Mouse (Mus musculus) midbrain, embryonic 14.5 days (tissue): Measurements from ENCODE around the gene Fam228b. TPM values are rescaled to one million over a fixed set of nuclear protein-coding genes. Genes with fewer than 3 reads are reported as not detected.
"Not testable (repeated sequence)": the region's sequence is repeated elsewhere in the genome, so short reads cannot be mapped to it uniquely, and the experiment has no call there.

Experiments
- ATAC-seq: fragments of 200-750 bp; cut with Nextera tagmentation; 2 replicates; pipeline ENCODE4 v1.8.0; 2017; ENCODE audit warnings: moderate number of reproducible peaks, moderate library complexity; ENCODE audit not compliant: low FRiP score, low TSS enrichment
- DNase-seq: peaks from one replicate; pipeline ENCODE4 v3.0.0-alpha.2; 2015
- H3K27ac ChIP-seq: fragments of 300-500 bp; sonication (generic); replicated peaks from 2 replicates; pipeline ENCODE4 v1.5.1; 2014; ENCODE audit warnings: mild to moderate bottlenecking, low read depth, low read length, moderate library complexity
- H3K27me3 ChIP-seq: fragments of 300-500 bp; sonication (generic); 2 replicates; pipeline ENCODE4 v1.6.1; 2014; ENCODE audit warnings: low read length, control low read depth, mixed read lengths; ENCODE audit not compliant: control insufficient read depth, insufficient read depth
- H3K36me3 ChIP-seq: fragments of 300-500 bp; sonication (generic); 2 replicates; pipeline ENCODE4 v1.6.1; 2014; ENCODE audit warnings: low read length, control low read depth; ENCODE audit not compliant: control insufficient read depth, insufficient read depth
- H3K4me1 ChIP-seq: fragments of 300-500 bp; sonication (generic); 2 replicates; pipeline ENCODE4 v1.6.1; 2014; ENCODE audit warnings: mild to moderate bottlenecking, antibody characterized with exemption, low read length, control low read depth; ENCODE audit not compliant: control insufficient read depth, insufficient read depth
- H3K4me2 ChIP-seq: fragments of 300-500 bp; sonication (generic); 2 replicates; pipeline ENCODE4 v1.6.1; 2014; ENCODE audit warnings: mild to moderate bottlenecking, low read length, moderate library complexity
- H3K4me3 ChIP-seq: fragments of 300-500 bp; sonication (generic); replicated peaks from 2 replicates; pipeline ENCODE4 v1.5.1; 2014; ENCODE audit warnings: low read depth, low read length
- H3K9ac ChIP-seq: fragments of 300-500 bp; sonication (generic); replicated peaks from 2 replicates; pipeline ENCODE4 v1.6.1; 2014; ENCODE audit warnings: mild to moderate bottlenecking, low read length, moderate library complexity
- H3K9me3 ChIP-seq: fragments of 300-500 bp; sonication (generic); 2 replicates; pipeline ENCODE4 v1.6.1; 2016; ENCODE audit warnings: low read length, control low read depth, mixed read lengths; ENCODE audit not compliant: control insufficient read depth
- WGBS: fragments of 180-500 bp; shearing (Covaris S2); extraction: QIAGEN DNeasy Blood & Tissue Kit; methylation state at CpG from one replicate; pipeline ENCODE4 v1.1.7; 2014; 5-methylcytosine and 5-hydroxymethylcytosine counted together
- polyA plus RNA-seq: library from polyadenylated mRNA; unstranded; fragments of >200 nt; fragmentation: Nextera tagmentation; extraction: Ambion mirVana; gene quantifications from 2 replicates; pipeline ENCODE4 v1.2.1, GENCODE M21; 2014

Gene Fam228b
- polyA plus RNA-seq, 1 experiment from 2014 or later = 7.2 TPM

GRCm38 (mm10) chr12:4769333-4769723 lies 261 bp upstream of the Fam228b start:
- peaks cover 6% of the 10 kb centered on the region; the same call in 1 of the 2 replicates for H3K4me1 ChIP-seq
- no peaks in the 10 kb centered on the region for H3K27me3 ChIP-seq
- H3K36me3 ChIP-seq = no peaks in the 10 kb centered on the region
- H3K9me3 ChIP-seq = no peaks in the 10 kb centered on the region
- DNase-seq (no peak), ATAC-seq (peak; percentile 54)
- peak overlapping the region; percentile 90 for H3K9ac ChIP-seq
- peak overlapping the region; percentile 96 for H3K27ac ChIP-seq
- H3K4me2 ChIP-seq = peak overlapping the region; percentile 65
- WGBS = 17% methylated on average over 13 of the region's 13 CpGs
- peak overlapping the region; percentile 60 for H3K4me3 ChIP-seq

GRCm38 (mm10) chr12:4757060-4757459 lies 12.0 kb downstream of the Fam228b start:
- ATAC-seq = no peak
- 86% methylated on average over 1 of the region's 1 CpGs for WGBS

GRCm38 (mm10) chr12:4754451-4754850 lies 14.6 kb downstream of the Fam228b start:
- not testable (repeated sequence) for ATAC-seq, H3K9me3 ChIP-seq, H3K9ac ChIP-seq, H3K4me2 ChIP-seq, H3K4me3 ChIP-seq, H3K27ac ChIP-seq, H3K4me1 ChIP-seq, DNase-seq, H3K36me3 ChIP-seq, H3K27me3 ChIP-seq
- WGBS = 96% methylated on average over 4 of the region's 4 CpGs

More at GRCm38 (mm10) chr12:4757060-4757459, 12.0 kb downstream of the Fam228b start:
- no peaks in the 10 kb centered on the region for H3K9me3 ChIP-seq
- H3K27ac ChIP-seq = no peak overlapping the region
- DNase-seq = no peak
- no peaks in the 10 kb centered on the region for H3K4me1 ChIP-seq
- H3K4me3 ChIP-seq = no peak overlapping the region
- H3K4me2 ChIP-seq = no peak overlapping the region
- H3K9ac ChIP-seq = no peak overlapping the region
- H3K36me3 ChIP-seq = no peaks in the 10 kb centered on the region
- no peaks in the 10 kb centered on the region for H3K27me3 ChIP-seq

GRCm38 (mm10) chr12:4744486-4744885 lies 24.6 kb downstream of the Fam228b start:
- no peak overlapping the region for H3K4me3 ChIP-seq

GRCm38 (mm10) chr12:4742183-4742582 lies 26.9 kb downstream of the Fam228b start:
- H3K4me3 ChIP-seq = no peak overlapping the region
- no peaks in the 10 kb centered on the region for H3K4me1 ChIP-seq
- ATAC-seq (no peak), DNase-seq (no peak)
- no peaks in the 10 kb centered on the region for H3K27me3 ChIP-seq
- no peaks in the 10 kb centered on the region for H3K9me3 ChIP-seq
- no peak overlapping the region for H3K9ac ChIP-seq
- 89% methylated on average over 3 of the region's 3 CpGs for WGBS
- no peak overlapping the region for H3K27ac ChIP-seq
- no peak overlapping the region for H3K4me2 ChIP-seq
- H3K36me3 ChIP-seq = no peaks in the 10 kb centered on the region

More at GRCm38 (mm10) chr12:4744486-4744885, 24.6 kb downstream of the Fam228b start:
- no peaks in the 10 kb centered on the region for H3K4me1 ChIP-seq
- no peak for DNase-seq
- WGBS = 94% methylated on average over 10 of the region's 10 CpGs
- no peak overlapping the region for H3K27ac ChIP-seq
- H3K4me2 ChIP-seq = no peak overlapping the region
- H3K36me3 ChIP-seq = no peaks in the 10 kb centered on the region
- H3K9me3 ChIP-seq = no peaks in the 10 kb centered on the region
- H3K27me3 ChIP-seq = no peaks in the 10 kb centered on the region
- no peak for ATAC-seq
- H3K9ac ChIP-seq = no peak overlapping the region

GRCm38 (mm10) chr12:4740823-4741222 lies 28.2 kb downstream of the Fam228b start:
- 83% methylated on average over 7 of the region's 7 CpGs for WGBS

GRCm38 (mm10) chr12:4738031-4738576 lies 31.0 kb downstream of the Fam228b start, which contains the start of gene Fam228a:
Fam228a (minus strand) TSS chr12:4738430.
- no peaks in the 10 kb centered on the region for H3K9me3 ChIP-seq
- no peak for ATAC-seq
- no peak within 1 kb of the TSS for H3K4me3 ChIP-seq
- no peak within 1 kb of the TSS for H3K27ac ChIP-seq
- H3K9ac ChIP-seq = no peak within 1 kb of the TSS
- H3K27me3 ChIP-seq = no peaks in the 10 kb centered on the region
- H3K4me1 ChIP-seq = no peaks in the 10 kb centered on the region
- no peak for DNase-seq
- no peaks in the 10 kb centered on the region for H3K36me3 ChIP-seq
- H3K4me2 ChIP-seq = no peak within 1 kb of the TSS
- 87% methylated on average over 18 of the region's 18 CpGs for WGBS

More at GRCm38 (mm10) chr12:4740823-4741222, 28.2 kb downstream of the Fam228b start:
- no peak for ATAC-seq
- Histone ChIP-seq H3K4me1 (no peaks in the 10 kb centered on the region), H3K4me3 (no peak overlapping the region), H3K9ac (no peak overlapping the region), H3K36me3 (no peaks in the 10 kb centered on the region), H3K27ac (no peak overlapping the region), H3K4me2 (no peak overlapping the region), H3K9me3 (no peaks in the 10 kb centered on the region), H3K27me3 (no peaks in the 10 kb centered on the region)
- DNase-seq = no peak

GRCm38 (mm10) chr12:4732332-4732731 lies 36.7 kb downstream of the Fam228b start:
- no peak for ATAC-seq
- WGBS = 62% methylated on average over 4 of the region's 4 CpGs

GRCm38 (mm10) chr12:4731629-4732028 lies 37.4 kb downstream of the Fam228b start:
- Histone ChIP-seq H3K9ac (no peak overlapping the region), H3K27me3 (no peaks in the 10 kb centered on the region), H3K36me3 (no peaks in the 10 kb centered on the region), H3K4me2 (no peak overlapping the region), H3K4me1 (no peaks in the 10 kb centered on the region), H3K9me3 (no peaks in the 10 kb centered on the region), H3K27ac (no peak overlapping the region), H3K4me3 (no peak overlapping the region)
- ATAC-seq = no peak
- WGBS = 81% methylated on average over 4 of the region's 4 CpGs
- no peak for DNase-seq

More at GRCm38 (mm10) chr12:4732332-4732731, 36.7 kb downstream of the Fam228b start:
- H3K9ac ChIP-seq = no peak overlapping the region
- H3K27me3 ChIP-seq = no peaks in the 10 kb centered on the region
- H3K4me3 ChIP-seq = no peak overlapping the region
- H3K4me1 ChIP-seq = no peaks in the 10 kb centered on the region
- no peak for DNase-seq
- H3K4me2 ChIP-seq = no peak overlapping the region
- no peaks in the 10 kb centered on the region for H3K9me3 ChIP-seq
- H3K36me3 ChIP-seq = no peaks in the 10 kb centered on the region
- no peak overlapping the region for H3K27ac ChIP-seq
